Mouse (Mus musculus) splenic B cell, adult 2 months (primary cell): ENCODE results near the gene Wfikkn2.

Experiments
- DNase-seq: peaks from one replicate; pipeline ENCODE4 v3.0.0-alpha.2; 2011; ENCODE audit warnings: low read depth, low spot score
- H3K27me3 ChIP-seq: 2 replicates; pipeline ENCODE4 v1.6.1; 2012; ENCODE audit warnings: mild to moderate bottlenecking, low read length, moderate library complexity, mixed read lengths; ENCODE audit not compliant: control insufficient read depth, poor library complexity, insufficient read depth, severe bottlenecking
- H3K36me3 ChIP-seq: 2 replicates; pipeline ENCODE4 v1.6.1; 2012; ENCODE audit warnings: mild to moderate bottlenecking, low read length, moderate library complexity, mixed read lengths; ENCODE audit not compliant: control insufficient read depth, poor library complexity, insufficient read depth, severe bottlenecking

The Wfikkn2 gene

GRCm38 (mm10) chr11:94245955-94246788 lies at the start of gene Wfikkn2:
Gene Wfikkn2 (minus strand): TSS chr11:94246005.
- no peak for DNase-seq
- H3K27me3 ChIP-seq: no peaks in the 10 kb centered on the region
- no peaks in the 10 kb centered on the region for H3K36me3 ChIP-seq

GRCm38 (mm10) chr11:94294996-94295845 lies 49.4 kb upstream of the Wfikkn2 start:
- no peak for DNase-seq
- no peaks in the 10 kb centered on the region for H3K27me3 ChIP-seq
- peaks cover 41% of the 10 kb centered on the region for H3K36me3 ChIP-seq

GRCm38 (mm10) chr11:94290062-94290740 lies 44.4 kb upstream of the Wfikkn2 start:
- DNase-seq: no peak
- H3K36me3 ChIP-seq: peaks cover 18% of the 10 kb centered on the region
- no peaks in the 10 kb centered on the region for H3K27me3 ChIP-seq

GRCm38 (mm10) chr11:94287105-94287504 lies 41.3 kb upstream of the Wfikkn2 start:
- Histone ChIP-seq H3K27me3 (no peaks in the 10 kb centered on the region), H3K36me3 (peaks cover 8% of the 10 kb centered on the region)
- no peak for DNase-seq

GRCm38 (mm10) chr11:94285886-94286574 lies 40.2 kb upstream of the Wfikkn2 start:
- no peak for DNase-seq
- Histone ChIP-seq H3K27me3 (no peaks in the 10 kb centered on the region), H3K36me3 (peaks cover 7% of the 10 kb centered on the region)

GRCm38 (mm10) chr11:94283536-94284099 lies 37.8 kb upstream of the Wfikkn2 start:
- DNase-seq: no peak
- H3K27me3 ChIP-seq: no peaks in the 10 kb centered on the region

GRCm38 (mm10) chr11:94282291-94282690 lies 36.5 kb upstream of the Wfikkn2 start:
- DNase-seq: no peak
- Histone ChIP-seq H3K36me3 (no peaks in the 10 kb centered on the region), H3K27me3 (no peaks in the 10 kb centered on the region)

More at GRCm38 (mm10) chr11:94283536-94284099, 37.8 kb upstream of the Wfikkn2 start:
- no peaks in the 10 kb centered on the region for H3K36me3 ChIP-seq

- Histone ChIP-seq H3K27me3 (no peaks in the 10 kb centered on the region), H3K36me3 (no peaks in the 10 kb centered on the region)
- DNase-seq: no peak
Measured at GRCm38 (mm10) chr11:94281199-94282181, 35.7 kb upstream of the Wfikkn2 start, which contains the start of gene Gm21885. Gene Gm21885 (plus strand): TSS chr11:94281873.

GRCm38 (mm10) chr11:94276869-94277337 lies 31.1 kb upstream of the Wfikkn2 start:
- H3K36me3 ChIP-seq: no peaks in the 10 kb centered on the region
- peak; percentile 88 for DNase-seq
- H3K27me3 ChIP-seq: no peaks in the 10 kb centered on the region

- H3K27me3 ChIP-seq: no peaks in the 10 kb centered on the region
- DNase-seq: no peak
- no peaks in the 10 kb centered on the region for H3K36me3 ChIP-seq
Measured at GRCm38 (mm10) chr11:94275686-94276085, 29.9 kb upstream of the Wfikkn2 start.

- DNase-seq: no peak
- H3K27me3 ChIP-seq: no peaks in the 10 kb centered on the region
- H3K36me3 ChIP-seq: no peaks in the 10 kb centered on the region
Measured at GRCm38 (mm10) chr11:94275226-94275625, 29.4 kb upstream of the Wfikkn2 start.

- no peak for DNase-seq
- H3K27me3 ChIP-seq: no peaks in the 10 kb centered on the region
- H3K36me3 ChIP-seq: no peaks in the 10 kb centered on the region
Measured at GRCm38 (mm10) chr11:94274206-94274867, 28.5 kb upstream of the Wfikkn2 start.
